Mouse (Mus musculus) megakaryocyte, embryonic 14.5 days (primary cell): ENCODE measurements at regions not wholly inside any gene's neighbourhood (a gene's known extent, or its start where the extent isn't known, plus 50 kb on each side); places are given as distances from the start of the nearest gene placed in this dataset.

ENCODE experiments used
- FLI1 ChIP-seq: IDR thresholded peaks from 2 replicates; pipeline ENCODE4 v1.6.1; 2012; ENCODE audit warnings: low read length, inconsistent platforms, mixed read lengths
- GATA1 ChIP-seq: IDR thresholded peaks from 3 replicates; pipeline ENCODE4 v1.6.1; 2012; ENCODE audit warnings: mixed read lengths, low read length, inconsistent platforms, borderline replicate concordance

DNA sequence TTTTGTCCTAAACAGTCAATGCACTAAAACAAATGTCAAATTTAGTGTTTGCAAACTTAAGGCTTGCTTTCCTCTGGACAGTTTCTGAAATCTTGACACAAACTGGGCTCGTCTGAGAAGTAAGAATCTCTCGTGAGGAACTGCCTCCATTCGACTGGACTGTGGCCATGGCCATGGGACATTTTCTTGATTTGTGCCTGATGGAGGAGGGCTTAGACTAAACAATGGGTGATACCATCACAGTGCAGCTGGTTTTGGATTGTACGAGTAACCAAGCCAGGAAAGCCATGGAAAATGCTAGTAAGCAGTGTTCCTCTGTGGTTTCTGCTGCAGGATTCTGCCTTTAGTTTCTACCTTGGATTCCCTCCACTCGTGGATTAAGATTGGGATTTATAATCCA lies 121.0 kb upstream of the Mmadhc start:
- TF ChIP-seq FLI1, result no peak
- no peak for TF ChIP-seq GATA1
